Mouse (Mus musculus): ENCODE results near the gene Trappc11.
A peak's percentile ranks its signal among the peaks of the same experiment; 100 is the strongest.
"Not testable (repeated sequence)": the region's sequence is repeated elsewhere in the genome, so short reads cannot be mapped to it uniquely, and the experiment has no call there.

Trappc11 gene

GRCm38 (mm10) chr8:47482354-47483071 lies 50.8 kb downstream of the Trappc11 start:
- no peak for DNase-seq

DNA sequence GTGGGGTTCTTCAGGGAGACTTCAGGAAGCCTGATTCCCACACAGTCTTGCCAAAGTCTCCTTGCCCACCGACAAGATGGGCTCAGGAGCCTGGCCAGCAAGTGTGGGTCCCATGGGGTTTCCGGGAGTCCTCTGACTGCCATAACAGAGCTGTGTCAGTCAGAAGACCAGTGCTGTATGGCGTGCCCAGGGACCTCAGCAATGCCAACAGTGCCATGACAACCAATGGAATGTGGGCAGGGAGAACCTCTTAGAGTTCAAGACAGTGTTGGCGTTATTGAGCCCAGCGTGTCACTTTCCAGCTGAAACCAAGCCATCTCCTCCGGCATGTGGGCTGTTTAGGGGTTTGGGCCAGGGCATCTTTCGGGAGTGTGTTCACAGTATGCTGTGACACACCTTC lies 53.2 kb downstream of the Trappc11 start:
- DNase-seq: no peak

DNA sequence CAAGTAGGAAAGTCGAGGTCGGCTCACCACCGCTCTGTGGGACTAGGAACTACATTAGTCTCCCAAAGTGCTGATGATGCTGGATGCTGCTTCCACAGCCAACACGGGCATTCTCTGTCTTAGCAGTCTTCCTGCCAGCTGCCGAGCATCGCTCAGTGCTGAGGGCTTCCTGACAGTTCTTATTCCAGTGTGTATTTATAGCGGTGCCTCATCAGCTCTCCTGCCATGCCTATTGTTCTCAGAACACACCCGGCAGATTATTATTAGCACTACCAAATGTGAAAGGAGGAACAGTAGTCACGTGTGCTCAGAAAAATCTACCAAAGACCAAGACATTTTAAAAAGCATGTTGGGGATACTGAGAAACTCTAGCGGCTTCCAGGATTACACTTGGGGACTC lies 71.6 kb downstream of the Trappc11 start:
- peak; percentile 64 for DNase-seq

GRCm38 (mm10) chr8:47459216-47459749 lies 74.0 kb downstream of the Trappc11 start:
- no peak for DNase-seq

DNA sequence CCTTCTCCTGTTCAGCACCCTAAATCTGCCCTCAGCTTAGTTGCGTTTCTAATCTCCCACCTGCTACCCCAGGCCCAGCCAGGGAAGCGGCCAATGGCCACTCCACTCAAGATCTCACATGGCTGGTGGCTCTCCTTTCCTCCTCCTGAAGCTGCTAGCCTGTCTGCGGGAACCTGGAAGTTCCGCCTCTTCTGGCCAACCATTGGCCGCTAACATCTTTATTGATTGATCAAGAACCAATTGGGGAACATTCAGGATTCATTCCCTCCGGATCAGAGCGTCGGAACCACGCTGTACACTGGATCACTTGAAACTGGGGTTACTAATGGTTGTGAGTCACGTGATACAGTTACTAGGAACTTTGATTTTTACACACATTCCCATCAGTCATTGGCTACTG lies 74.7 kb downstream of the Trappc11 start:
- no peak for DNase-seq

DNA sequence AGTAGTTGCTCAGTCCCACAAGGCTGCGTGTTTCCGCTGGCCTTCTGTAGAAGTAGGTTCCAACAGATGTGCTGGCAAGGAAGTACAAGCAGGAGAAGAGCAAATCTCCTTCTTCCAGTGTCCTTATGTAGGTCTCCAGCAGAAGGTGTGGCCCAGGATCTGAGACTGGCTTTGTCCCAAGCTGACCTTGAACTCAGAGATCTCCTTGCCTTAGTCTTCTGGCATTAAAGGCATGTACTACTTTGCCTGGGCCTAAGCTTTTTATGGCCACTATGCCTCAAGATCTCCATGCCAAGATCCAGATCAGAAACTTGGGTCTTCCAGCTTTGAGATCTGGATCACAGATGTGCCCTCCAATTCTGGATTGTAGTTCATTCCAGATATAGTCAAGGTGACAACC lies 84.1 kb downstream of the Trappc11 start:
- not testable (repeated sequence) for DNase-seq

DNA sequence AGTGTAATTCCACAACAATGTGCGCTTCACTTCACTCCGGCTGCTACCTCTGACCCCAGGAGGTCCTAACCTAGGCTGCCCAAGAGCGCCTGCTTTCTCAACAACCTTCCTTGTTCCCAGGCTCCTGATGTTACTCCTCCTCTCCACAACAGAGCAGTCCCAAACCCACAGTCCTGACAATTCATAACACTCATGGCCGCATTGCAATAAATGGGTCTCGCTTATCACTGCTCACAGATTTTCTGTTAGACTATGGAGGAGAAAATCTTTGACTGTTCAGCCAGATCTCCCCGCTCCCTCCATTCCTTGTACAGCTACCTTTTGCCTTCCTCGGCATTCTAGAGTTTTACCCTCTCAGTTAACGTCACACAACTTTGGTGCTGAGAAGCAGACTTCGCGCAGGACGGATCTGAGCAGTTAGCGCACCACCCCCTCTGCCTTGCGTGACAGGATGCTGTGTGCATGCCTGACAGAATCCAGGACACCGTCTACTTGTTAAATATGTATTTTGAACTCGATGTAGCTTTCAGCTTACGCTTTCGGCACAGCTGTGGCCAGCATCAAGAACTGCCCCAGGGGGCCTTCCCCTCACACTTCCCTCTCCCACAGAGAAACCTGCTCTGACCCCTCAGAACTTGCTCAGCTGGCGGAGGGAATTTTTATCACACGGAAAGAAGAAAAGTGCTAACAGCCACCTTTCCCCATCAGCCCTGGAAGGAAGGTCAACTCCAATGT lies 86.8 kb downstream of the Trappc11 start, which contains the start of gene Stox2:
TSS of gene Stox2 (minus strand) at position 51 of the 735 bp plus-strand sequence.
- DNase-seq: no peak
